Mouse (Mus musculus) kidney, embryonic 14.5 days (tissue): ENCODE measurements around the gene Elavl1. TPM values are rescaled to one million over a fixed set of nuclear protein-coding genes. Genes with fewer than 3 reads are reported as not detected.
A peak's percentile ranks its signal among the peaks of the same experiment; 100 is the strongest.
"Not testable (repeated sequence)": the region's sequence is repeated elsewhere in the genome, so short reads cannot be mapped to it uniquely, and the experiment has no call there.

ENCODE experiments used
- ATAC-seq: fragments of 200-750 bp; cut with Nextera tagmentation; 2 replicates; pipeline ENCODE4 v1.8.0; 2017; ENCODE audit warnings: moderate number of reproducible peaks, mild to moderate bottlenecking, moderate TSS enrichment, moderate library complexity; ENCODE audit not compliant: low FRiP score, low TSS enrichment
- H3K27ac ChIP-seq: fragments of 300-500 bp; sonication (generic); 2 replicates; pipeline ENCODE4 v1.5.1; 2014; ENCODE audit warnings: low read depth, mild to moderate bottlenecking, low read length, moderate library complexity, mixed read lengths
- H3K27me3 ChIP-seq: fragments of 300-500 bp; sonication (generic); 2 replicates; pipeline ENCODE4 v1.6.1; 2014; ENCODE audit warnings: mild to moderate bottlenecking, low read length; ENCODE audit not compliant: control insufficient read depth, insufficient read depth
- H3K36me3 ChIP-seq: fragments of 300-500 bp; sonication (generic); 2 replicates; pipeline ENCODE4 v1.6.1; 2014; ENCODE audit warnings: low read length, mixed read lengths; ENCODE audit not compliant: control insufficient read depth, insufficient read depth
- H3K4me1 ChIP-seq: fragments of 300-500 bp; sonication (generic); 2 replicates; pipeline ENCODE4 v1.6.1; 2014; ENCODE audit warnings: low read length, mixed read lengths; ENCODE audit not compliant: control insufficient read depth, insufficient read depth
- H3K4me2 ChIP-seq: fragments of 300-500 bp; sonication (generic); replicated peaks from 2 replicates; pipeline ENCODE4 v1.6.1; 2014; ENCODE audit warnings: low read depth, mild to moderate bottlenecking, low read length
- H3K4me3 ChIP-seq: fragments of 300-500 bp; sonication (generic); 2 replicates; pipeline ENCODE4 v1.5.1; 2014; ENCODE audit warnings: mild to moderate bottlenecking, low read length
- H3K9ac ChIP-seq: fragments of 300-500 bp; sonication (generic); 2 replicates; pipeline ENCODE4 v1.6.1; 2014; ENCODE audit warnings: low read depth, mild to moderate bottlenecking, low read length, moderate library complexity
- H3K9me3 ChIP-seq: fragments of 300-500 bp; sonication (generic); 2 replicates; pipeline ENCODE4 v1.6.1; 2016; ENCODE audit warnings: low read length; ENCODE audit not compliant: control insufficient read depth
- WGBS: fragments of 180-500 bp; shearing (Covaris S2); extraction: QIAGEN DNeasy Blood & Tissue Kit; methylation state at CpG from one replicate; pipeline ENCODE4 v1.1.7; 2014; 5-methylcytosine and 5-hydroxymethylcytosine counted together
- polyA plus RNA-seq: library from polyadenylated mRNA; unstranded; fragments of >200 nt; fragmentation: Nextera tagmentation; extraction: Ambion mirVana; gene quantifications from 2 replicates; pipeline ENCODE4 v1.2.1, GENCODE M21; 2014

Elavl1 gene
- polyA plus RNA-seq, 1 experiment from 2014 or later, result 312 TPM

- Histone ChIP-seq H3K36me3 (no peaks in the 10 kb centered on the region), H3K9ac (no peak overlapping the region), H3K4me2 (no peak overlapping the region), H3K27me3 (no peaks in the 10 kb centered on the region), H3K4me3 (no peak overlapping the region), H3K4me1 (no peaks in the 10 kb centered on the region), H3K27ac (no peak overlapping the region), H3K9me3 (no peaks in the 10 kb centered on the region)
- ATAC-seq, result no peak
- 85% methylated on average over 1 of the region's 1 CpGs for WGBS
These were observed 29.3 kb upstream of the Elavl1 start for GRCm38 (mm10) chr8:4354516-4354915.

DNA sequence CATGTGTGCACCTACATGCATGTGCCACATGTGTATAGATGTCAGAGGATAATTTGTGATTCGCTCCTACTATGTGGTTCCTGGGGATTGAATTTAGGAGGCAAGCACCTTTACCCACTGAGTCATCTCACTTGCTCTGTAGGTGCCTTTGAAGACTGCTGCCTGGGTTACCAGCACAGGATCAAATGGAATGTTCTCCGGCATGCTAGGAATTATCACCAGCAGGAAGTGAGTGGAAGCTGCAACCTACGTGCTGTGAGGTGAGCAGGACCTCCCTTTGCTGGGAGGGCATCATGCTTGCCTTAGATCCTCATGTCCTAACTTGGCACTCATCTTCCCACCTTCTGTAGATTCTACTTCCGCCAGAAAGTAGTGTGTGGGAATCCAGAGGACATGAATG, 28.5 kb upstream of the Elavl1 start:
- whole genome bisulfite sequencing, result 85% methylated on average over 4 of the region's 4 CpGs
- Histone ChIP-seq H3K4me2 (no peak overlapping the region), H3K4me3 (no peak overlapping the region), H3K9me3 (no peaks in the 10 kb centered on the region), H3K27me3 (no peaks in the 10 kb centered on the region), H3K9ac (no peak overlapping the region), H3K4me1 (no peaks in the 10 kb centered on the region), H3K27ac (no peak overlapping the region), H3K36me3 (no peaks in the 10 kb centered on the region)
- ATAC-seq, result no peak

- not testable (repeated sequence) for H3K9me3 ChIP-seq, H3K27ac ChIP-seq, H3K9ac ChIP-seq, ATAC-seq, H3K4me3 ChIP-seq, H3K4me1 ChIP-seq, H3K27me3 ChIP-seq, H3K4me2 ChIP-seq, H3K36me3 ChIP-seq
- WGBS, result 94% methylated on average over 6 of the region's 6 CpGs
These were observed 27.3 kb upstream of the Elavl1 start for GRCm38 (mm10) chr8:4352562-4352961.

- no peaks in the 10 kb centered on the region for H3K9me3 ChIP-seq
- H3K4me2 ChIP-seq, result no peak overlapping the region
- 86% methylated on average over 3 of the region's 3 CpGs for WGBS
- no peaks in the 10 kb centered on the region for H3K27me3 ChIP-seq
- H3K36me3 ChIP-seq, result no peaks in the 10 kb centered on the region
- ATAC-seq, result no peak
- H3K9ac ChIP-seq, result no peak overlapping the region
- no peaks in the 10 kb centered on the region for H3K4me1 ChIP-seq
- no peak overlapping the region for H3K27ac ChIP-seq
- no peak overlapping the region for H3K4me3 ChIP-seq
These were observed 25.4 kb upstream of the Elavl1 start for GRCm38 (mm10) chr8:4350618-4351017.

DNA sequence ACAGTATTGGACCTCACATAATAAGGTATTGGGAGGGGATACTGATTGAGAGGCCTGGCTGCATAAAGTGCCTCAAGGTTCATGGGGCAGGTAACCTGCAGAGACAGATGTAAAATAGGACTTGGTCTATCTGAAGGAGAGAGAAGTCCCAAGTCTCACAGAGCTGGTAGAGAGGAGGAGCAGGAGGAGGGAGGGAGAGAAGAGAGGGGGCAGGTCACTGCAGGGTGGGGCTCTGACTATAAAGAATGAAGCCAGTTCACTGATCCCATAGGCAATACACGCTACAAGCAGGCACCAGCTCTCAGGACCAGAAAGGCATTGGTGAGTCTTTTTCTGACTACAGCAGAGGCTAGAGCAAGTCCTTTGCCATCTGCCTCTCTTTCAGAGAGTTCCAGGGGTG, 24.1 kb upstream of the Elavl1 start:
- H3K27ac ChIP-seq, result no peak overlapping the region
- H3K27me3 ChIP-seq, result no peaks in the 10 kb centered on the region
- no peak overlapping the region for H3K4me3 ChIP-seq
- H3K36me3 ChIP-seq, result no peaks in the 10 kb centered on the region
- no peak overlapping the region for H3K4me2 ChIP-seq
- WGBS, result 55% methylated on average over 1 of the region's 1 CpGs
- no peak for ATAC-seq
- H3K9ac ChIP-seq, result no peak overlapping the region
- no peaks in the 10 kb centered on the region for H3K4me1 ChIP-seq
- no peaks in the 10 kb centered on the region for H3K9me3 ChIP-seq

- no peaks in the 10 kb centered on the region for H3K9me3 ChIP-seq
- no peaks in the 10 kb centered on the region for H3K4me1 ChIP-seq
- H3K27me3 ChIP-seq, result no peaks in the 10 kb centered on the region
- no peaks in the 10 kb centered on the region for H3K36me3 ChIP-seq
- H3K27ac ChIP-seq, result no peak overlapping the region
- H3K4me3 ChIP-seq, result no peak overlapping the region
- ATAC-seq, result no peak
- H3K9ac ChIP-seq, result 0 out of 2 replicates have a peak overlapping the region, but pooled peaks have one; percentile 28
- peak overlapping the region; percentile 23; the same call in 1 of the 2 replicates for H3K4me2 ChIP-seq
- 33% methylated on average over 12 of the region's 12 CpGs for WGBS
These were observed 23.1 kb upstream of the Elavl1 start for GRCm38 (mm10) chr8:4348275-4348674.

- Histone ChIP-seq H3K9me3 (no peaks in the 10 kb centered on the region), H3K36me3 (no peaks in the 10 kb centered on the region), H3K4me2 (peak overlapping the region; percentile 23; the same call in 1 of the 2 replicates), H3K4me3 (no peak overlapping the region), H3K27me3 (no peaks in the 10 kb centered on the region), H3K4me1 (no peaks in the 10 kb centered on the region), H3K27ac (no peak overlapping the region), H3K9ac (no peak overlapping the region)
- whole genome bisulfite sequencing, result 48% methylated on average over 7 of the region's 7 CpGs
- no peak for ATAC-seq
These were observed 22.4 kb upstream of the Elavl1 start for GRCm38 (mm10) chr8:4347661-4348060.

GRCm38 (mm10) chr8:4340207-4340606, 15.0 kb upstream of the Elavl1 start:
- Histone ChIP-seq H3K9ac (no peak overlapping the region), H3K27ac (no peak overlapping the region), H3K36me3 (peaks cover 37% of the 10 kb centered on the region), H3K4me2 (no peak overlapping the region), H3K27me3 (no peaks in the 10 kb centered on the region), H3K4me3 (no peak overlapping the region), H3K9me3 (no peaks in the 10 kb centered on the region), H3K4me1 (no peaks in the 10 kb centered on the region)
- WGBS, result 89% methylated on average over 3 of the region's 3 CpGs
- no peak for ATAC-seq

- Histone ChIP-seq H3K4me3 (no peak overlapping the region), H3K4me2 (no peak overlapping the region), H3K36me3 (peaks cover 74% of the 10 kb centered on the region), H3K27ac (no peak overlapping the region), H3K27me3 (no peaks in the 10 kb centered on the region), H3K4me1 (no peaks in the 10 kb centered on the region), H3K9ac (no peak overlapping the region), H3K9me3 (no peaks in the 10 kb centered on the region)
- 70% methylated on average over 2 of the region's 2 CpGs for WGBS
- no peak for ATAC-seq
These were observed 10.5 kb upstream of the Elavl1 start for GRCm38 (mm10) chr8:4335678-4336077.

GRCm38 (mm10) chr8:4333966-4334365, 8.8 kb upstream of the Elavl1 start:
- WGBS, result 94% methylated on average over 1 of the region's 1 CpGs

More at GRCm38 (mm10) chr8:4333966-4334365, 8.8 kb upstream of the Elavl1 start:
- Histone ChIP-seq H3K4me1 (no peaks in the 10 kb centered on the region), H3K27me3 (no peaks in the 10 kb centered on the region), H3K27ac (no peak overlapping the region), H3K4me2 (no peak overlapping the region), H3K4me3 (no peak overlapping the region), H3K9ac (no peak overlapping the region), H3K9me3 (no peaks in the 10 kb centered on the region), H3K36me3 (peaks cover 80% of the 10 kb centered on the region)
- no peak for ATAC-seq
